Mouse (Mus musculus) frontal cortex, adult (tissue): Measurements from ENCODE around the gene Foxn3.

Experiments used
- ATAC-seq: cut with Nextera tagmentation; 2 replicates; pipeline ENCODE4 v1.9.2; 2017; ENCODE audit warnings: mild to moderate bottlenecking, moderate library complexity, mixed read lengths; ENCODE audit not compliant: low TSS enrichment

Gene Foxn3

GRCm38 (mm10) chr12:99562073-99562866 is 1.1 kb downstream of the Foxn3 start:
- ATAC-seq, result peak; percentile 70

GRCm38 (mm10) chr12:99561333-99561766 is 2.0 kb downstream of the Foxn3 start:
- ATAC-seq, result no peak

DNA sequence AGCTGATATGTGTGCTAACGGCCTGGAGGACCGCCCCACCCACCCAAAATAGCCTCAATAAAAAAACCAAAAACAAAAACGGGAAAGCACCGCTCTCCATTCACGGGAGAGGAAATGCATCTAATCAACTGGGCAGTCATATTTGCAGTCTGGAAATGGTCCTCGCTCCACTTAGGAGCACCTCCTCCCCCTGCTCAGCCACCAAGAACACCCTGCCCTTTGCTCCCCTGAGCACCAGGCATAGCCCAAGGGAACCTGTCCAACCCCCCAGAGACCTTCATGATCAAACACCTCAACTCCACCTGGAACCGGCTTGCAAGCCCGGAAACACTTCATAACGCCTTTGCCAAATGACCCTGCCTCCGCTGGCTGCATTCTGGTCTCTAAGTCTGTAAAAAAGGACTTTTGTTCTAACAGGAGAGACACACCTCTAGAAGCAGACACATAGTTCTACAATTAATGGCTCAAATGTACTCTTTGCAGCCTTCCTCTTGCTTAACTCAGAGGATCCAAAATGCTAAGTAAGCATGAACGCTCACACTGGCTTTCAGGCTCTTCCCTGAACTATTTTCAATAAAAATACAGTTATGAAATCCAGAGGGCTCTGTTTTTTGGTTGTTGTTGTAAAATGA is 2.6 kb downstream of the Foxn3 start:
- ATAC-seq, result no peak

DNA sequence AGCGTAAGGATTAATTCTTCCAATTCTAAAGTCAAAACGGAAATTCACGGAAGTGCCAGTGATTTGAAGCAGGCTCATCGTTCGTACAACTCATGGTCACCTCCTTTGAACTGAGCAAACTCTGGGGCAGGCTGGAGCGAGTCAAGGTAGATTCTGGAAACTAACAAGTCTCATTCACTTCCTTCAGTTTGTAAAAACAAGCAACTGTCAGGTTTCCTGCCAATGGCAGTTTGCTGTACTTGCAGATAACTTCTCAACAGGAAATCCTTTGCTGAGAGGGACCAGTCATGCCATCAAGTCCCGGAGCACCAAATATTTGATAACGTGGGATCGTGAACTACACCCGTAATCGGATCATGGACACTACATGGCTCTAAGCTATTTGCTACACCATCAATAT is 3.9 kb downstream of the Foxn3 start:
- no peak for ATAC-seq

DNA sequence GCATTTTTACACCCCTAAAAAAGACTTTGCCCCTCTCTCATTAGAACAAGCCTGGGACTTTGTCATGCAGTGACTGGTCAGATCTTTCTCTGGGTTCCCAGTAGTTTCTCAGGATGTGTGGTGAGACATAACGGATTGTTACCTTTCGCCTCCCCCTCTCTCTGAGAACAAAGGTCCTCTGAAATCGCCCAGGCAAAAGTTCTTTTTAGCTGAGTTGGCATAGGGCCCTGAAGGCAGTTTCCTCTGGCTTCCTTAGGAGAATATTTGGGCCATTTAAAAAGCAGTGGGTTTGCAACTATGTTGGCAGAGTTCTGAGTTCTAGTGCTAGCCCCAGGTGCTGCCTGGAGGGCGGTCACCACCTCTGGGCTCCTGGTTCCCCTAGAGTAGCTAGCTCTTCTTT is 4.9 kb downstream of the Foxn3 start:
- ATAC-seq, result no peak

DNA sequence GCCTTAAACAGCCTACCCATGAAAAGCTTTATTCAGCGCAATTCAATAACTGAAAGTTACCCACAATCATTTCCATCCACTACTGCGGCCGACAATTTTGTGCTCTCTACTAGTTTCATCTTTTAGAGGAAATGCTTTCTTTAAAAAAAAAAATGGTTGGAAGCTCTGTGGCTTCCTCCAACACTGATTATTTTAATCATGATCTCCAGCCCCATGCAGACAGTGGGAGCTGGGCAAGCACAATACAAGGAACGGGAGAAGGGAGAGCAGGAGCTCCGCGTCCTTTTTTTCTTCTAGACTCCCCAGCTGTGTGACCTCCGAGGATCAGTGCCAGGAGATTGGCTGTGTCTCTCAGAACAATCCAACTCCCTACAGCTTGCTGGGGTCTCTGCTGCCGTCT is 5.9 kb downstream of the Foxn3 start:
- no peak for ATAC-seq

GRCm38 (mm10) chr12:99550629-99551028 is 12.8 kb downstream of the Foxn3 start:
- ATAC-seq, result no peak

GRCm38 (mm10) chr12:99549811-99550210 is 13.6 kb downstream of the Foxn3 start:
- no peak for ATAC-seq

- ATAC-seq, result no peak
Measured at GRCm38 (mm10) chr12:99548419-99548818, 15.0 kb downstream of the Foxn3 start.

DNA sequence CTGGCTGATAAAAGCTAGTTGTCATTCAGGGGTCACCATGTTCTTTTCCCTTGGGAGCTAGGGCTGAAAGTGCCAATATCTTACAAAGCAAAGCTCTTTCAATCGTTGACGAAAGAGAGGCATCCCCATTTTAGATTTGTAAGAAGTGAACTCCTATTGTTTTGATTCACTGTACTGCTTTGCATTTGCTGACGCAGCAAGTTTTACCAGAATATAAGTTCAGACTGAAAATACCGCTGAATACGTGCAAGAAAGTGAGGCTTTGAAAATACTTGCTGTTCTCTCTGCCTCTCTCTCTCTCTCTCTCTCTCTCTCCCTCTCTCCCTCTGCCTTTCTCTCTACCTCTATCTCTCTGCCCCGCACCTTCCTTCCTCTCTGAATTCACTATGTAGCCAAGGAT is 16.1 kb downstream of the Foxn3 start:
- ATAC-seq, result no peak

GRCm38 (mm10) chr12:99545270-99545770 is 18.1 kb downstream of the Foxn3 start:
- no peak for ATAC-seq

DNA sequence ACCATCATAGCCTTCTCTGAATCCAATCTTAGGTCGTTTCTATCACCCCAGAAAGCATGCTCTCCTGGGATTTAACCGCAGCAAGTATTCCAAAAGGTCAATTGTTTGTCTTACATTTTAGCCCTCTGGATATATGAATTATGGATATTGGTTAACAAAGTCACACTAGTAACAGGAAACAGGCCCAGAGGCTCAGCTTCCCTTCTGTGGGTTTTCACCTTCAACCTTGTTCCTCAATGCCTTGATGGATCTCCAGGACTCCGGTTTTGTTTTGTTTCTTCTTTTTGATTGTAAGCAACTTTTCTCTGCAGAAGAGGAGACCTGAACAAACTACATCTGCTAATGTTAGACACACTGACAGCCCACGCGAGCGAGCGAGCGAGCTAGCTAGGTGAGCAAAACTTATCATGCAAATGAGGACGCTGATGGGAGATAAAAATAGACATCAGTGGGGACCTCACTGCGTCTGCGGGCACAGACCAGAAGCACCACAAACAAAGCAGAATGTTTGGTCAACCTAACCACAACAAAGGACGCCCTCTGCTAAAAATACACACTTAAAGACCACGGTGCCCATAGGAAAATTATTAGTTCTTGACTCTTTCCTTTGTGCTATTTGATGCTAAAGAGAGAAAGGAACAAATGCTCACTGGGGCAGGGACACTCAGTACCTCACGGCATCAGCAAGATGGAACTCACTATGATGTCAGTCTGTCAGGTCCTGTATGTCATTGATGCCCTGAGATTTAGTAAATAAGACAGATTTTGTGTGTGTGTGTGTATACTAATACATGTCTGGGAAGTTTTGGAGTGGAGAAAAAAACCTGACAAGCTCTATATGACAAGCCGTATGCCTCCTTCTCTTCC is 18.9 kb downstream of the Foxn3 start:
- no peak for ATAC-seq

GRCm38 (mm10) chr12:99543421-99544195 is 19.8 kb downstream of the Foxn3 start:
- no peak for ATAC-seq

DNA sequence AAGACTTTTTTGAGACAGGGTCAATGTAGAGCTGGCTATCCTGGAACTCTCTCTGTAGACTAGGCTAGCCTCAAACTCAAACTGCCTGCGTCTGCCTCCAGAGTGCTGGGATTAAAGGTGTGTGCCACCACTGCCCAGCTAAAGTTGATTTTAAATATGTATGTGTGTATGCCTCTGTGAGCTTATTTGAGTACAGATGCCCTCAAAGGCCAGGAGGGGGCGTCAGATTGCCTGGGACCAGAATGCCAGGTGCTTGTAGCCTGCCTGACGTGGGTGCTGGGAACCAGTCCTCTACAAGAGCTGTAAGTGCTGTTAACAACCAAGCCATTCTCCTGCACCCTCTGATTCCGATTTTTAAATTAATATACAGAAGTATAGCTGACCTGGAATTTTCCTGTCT is 23.2 kb downstream of the Foxn3 start:
- ATAC-seq, result no peak

DNA sequence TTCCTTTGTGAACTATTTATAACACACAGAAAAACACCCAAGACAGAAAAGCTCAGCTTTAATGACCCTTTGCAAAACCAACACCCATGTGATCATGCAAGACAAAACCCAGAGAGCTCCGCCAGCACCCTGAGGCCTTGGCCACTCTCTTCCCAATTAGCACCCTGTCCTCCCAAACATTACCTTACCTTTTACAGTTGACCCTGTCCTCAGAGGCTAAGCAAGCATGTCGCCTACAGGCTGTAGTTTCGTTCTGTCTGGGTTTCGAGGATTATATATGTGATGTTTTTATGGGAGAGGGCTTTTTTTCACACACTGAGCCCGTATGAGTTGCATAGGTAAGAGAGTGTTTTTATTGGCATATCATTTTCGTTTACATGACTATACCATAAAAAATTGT is 26.1 kb downstream of the Foxn3 start:
- ATAC-seq, result no peak

DNA sequence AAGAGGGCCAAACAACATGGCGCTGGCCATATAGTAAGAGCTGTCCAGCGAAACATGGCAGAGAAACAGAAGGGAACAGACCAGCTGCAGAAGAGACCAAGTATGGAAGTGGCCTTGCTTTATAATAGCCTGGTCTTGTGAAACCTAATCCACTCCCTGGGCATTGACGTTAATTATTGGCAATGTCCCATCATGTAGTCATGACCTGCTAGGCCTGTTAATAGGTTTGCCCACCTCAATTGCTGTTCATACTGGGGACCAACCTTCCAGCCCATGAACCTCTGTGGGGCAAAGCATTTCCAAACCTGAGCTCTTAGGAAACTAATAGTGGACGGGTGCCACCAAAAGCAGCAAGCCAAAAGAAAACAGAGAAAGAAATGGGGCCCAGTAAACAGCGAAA is 27.0 kb downstream of the Foxn3 start:
- ATAC-seq, result no peak

DNA sequence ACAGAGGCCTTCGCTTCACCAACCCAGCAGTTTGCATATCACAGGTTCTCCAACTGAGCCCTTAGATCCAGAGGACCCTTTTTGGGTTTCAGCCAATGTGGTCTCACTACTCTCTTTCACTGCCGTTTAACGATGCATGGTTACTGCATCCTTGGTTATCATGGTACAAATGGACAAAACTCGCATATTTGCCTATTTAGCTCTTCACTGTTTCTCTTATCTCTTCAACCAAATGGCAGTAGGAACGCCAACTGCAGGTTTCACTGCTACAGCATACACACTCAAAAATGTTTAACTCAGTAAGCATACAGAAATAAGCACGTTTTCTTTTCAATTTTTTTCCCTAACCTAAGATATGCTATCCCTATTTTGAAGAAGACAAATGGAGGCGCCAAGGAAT is 31.0 kb downstream of the Foxn3 start:
- no peak for ATAC-seq

- no peak for ATAC-seq
Measured at GRCm38 (mm10) chr12:99529687-99530411, 33.5 kb downstream of the Foxn3 start.

DNA sequence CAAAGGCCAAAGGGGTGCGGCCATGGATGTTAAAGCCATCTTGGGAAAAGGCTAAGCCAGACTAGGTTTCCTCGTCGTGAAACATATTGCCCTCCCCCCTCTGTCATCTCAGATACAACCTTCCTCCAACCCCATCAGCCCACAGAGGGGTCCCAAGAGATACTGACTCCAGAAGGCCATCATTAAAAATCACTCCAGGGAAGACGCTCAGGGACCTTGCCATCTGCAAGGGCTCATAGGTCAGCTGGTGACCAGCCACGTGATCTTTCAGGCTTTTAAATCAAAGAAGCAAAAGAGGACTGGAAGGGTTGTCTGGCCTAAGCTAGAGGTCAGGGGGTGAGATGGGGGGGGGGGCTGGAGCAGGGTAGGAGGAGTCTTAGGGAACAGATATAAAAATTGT is 34.4 kb downstream of the Foxn3 start:
- no peak for ATAC-seq

- ATAC-seq, result no peak
Measured at GRCm38 (mm10) chr12:99527452-99527851, 35.9 kb downstream of the Foxn3 start.

DNA sequence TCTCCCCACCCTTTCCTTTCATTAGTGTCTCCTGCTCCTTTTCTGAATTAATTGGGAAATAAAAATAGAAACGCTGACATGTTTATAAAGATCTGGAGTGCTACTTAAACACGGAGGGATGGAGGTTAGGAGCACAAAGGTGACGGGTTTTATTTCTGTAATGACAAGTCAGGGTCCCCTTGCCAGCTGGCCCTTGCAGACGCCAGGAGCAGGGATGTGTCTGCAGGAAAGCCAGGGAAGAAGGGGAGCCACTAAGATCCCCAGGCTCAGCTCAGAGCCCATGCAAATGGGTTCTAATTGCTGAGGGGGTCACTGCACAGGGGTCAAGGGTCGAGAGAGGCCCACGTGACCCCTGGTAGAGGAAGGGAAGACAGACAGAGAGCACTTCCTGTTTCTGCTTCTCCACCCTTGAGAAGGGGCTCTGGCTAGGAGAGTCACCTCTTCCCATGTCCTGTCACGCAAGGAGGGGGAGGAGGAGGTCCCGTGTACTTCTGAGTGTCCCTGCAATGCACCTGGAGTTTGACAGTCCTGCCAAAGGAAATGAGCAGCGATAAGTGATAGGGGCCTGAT is 36.7 kb downstream of the Foxn3 start:
- ATAC-seq, result no peak
